Mouse (Mus musculus) myocyte (in vitro differentiated cells): ENCODE data around the gene Ctbs.

ENCODE experiments used
- CEBPB ChIP-seq: IDR thresholded peaks from 2 replicates; pipeline ENCODE4 v1.6.1; 2011; ENCODE audit warnings: mild to moderate bottlenecking, moderate library complexity; ENCODE audit not compliant: poor library complexity, insufficient read depth, severe bottlenecking
- E2F4 ChIP-seq: IDR thresholded peaks from one replicate; pipeline ENCODE4 v1.6.1; 2011; ENCODE audit warnings: mild to moderate bottlenecking, control low read depth, moderate library complexity; ENCODE audit not compliant: insufficient read depth
- MAX ChIP-seq: IDR thresholded peaks from one replicate; pipeline ENCODE4 v1.6.1; 2011; ENCODE audit warnings: low read depth, mild to moderate bottlenecking, control low read depth
- MYOD1 ChIP-seq, 3 experiments: IDR thresholded peaks; one replicate each; pipeline ENCODE4 v1.6.1; 2011; ENCODE audit warnings: control low read depth in 2 of 3, low read depth in 2 of 3, mild to moderate bottlenecking in 2 of 3, moderate library complexity in 1 of 3; ENCODE audit not compliant: insufficient read length in 2 of 3, control insufficient read depth in 1 of 3
- MYOG ChIP-seq, 3 experiments: IDR thresholded peaks; one replicate each; pipeline ENCODE4 v1.6.1; 2011; ENCODE audit warnings: control low read depth in 2 of 3, low read depth in 2 of 3, mild to moderate bottlenecking in 2 of 3; ENCODE audit not compliant: insufficient read length in 2 of 3, control insufficient read depth in 1 of 3, insufficient read depth in 1 of 3
- POLR2A ChIP-seq: IDR thresholded peaks from one replicate; pipeline ENCODE4 v1.6.1; 2011; ENCODE audit warnings: low read depth, mild to moderate bottlenecking, control low read depth, moderate library complexity; ENCODE audit not compliant: insufficient read length
- POLR2AphosphoS2 ChIP-seq: IDR thresholded peaks from one replicate; pipeline ENCODE4 v1.6.1; 2011; ENCODE audit warnings: low read depth, control low read depth; ENCODE audit not compliant: insufficient read length
- REST ChIP-seq: IDR thresholded peaks from one replicate; pipeline ENCODE4 v1.6.1; 2011; ENCODE audit warnings: mild to moderate bottlenecking, control low read depth, moderate library complexity; ENCODE audit not compliant: insufficient read depth, insufficient read length
- SRF ChIP-seq: IDR thresholded peaks from one replicate; pipeline ENCODE4 v1.6.1; 2011; ENCODE audit warnings: low read depth; ENCODE audit not compliant: control insufficient read depth, insufficient read length
- TCF12 ChIP-seq: IDR thresholded peaks from one replicate; pipeline ENCODE4 v1.6.1; 2011; ENCODE audit warnings: mild to moderate bottlenecking, control low read depth; ENCODE audit not compliant: poor library complexity, insufficient read depth, severe bottlenecking
- TCF3 ChIP-seq: IDR thresholded peaks from one replicate; pipeline ENCODE4 v1.6.1; 2011; ENCODE audit warnings: low read depth, control low read depth; ENCODE audit not compliant: insufficient read length
- USF1 ChIP-seq: IDR thresholded peaks from one replicate; pipeline ENCODE4 v1.6.1; 2011; ENCODE audit warnings: low read depth, mild to moderate bottlenecking, control low read depth, moderate library complexity

DNA sequence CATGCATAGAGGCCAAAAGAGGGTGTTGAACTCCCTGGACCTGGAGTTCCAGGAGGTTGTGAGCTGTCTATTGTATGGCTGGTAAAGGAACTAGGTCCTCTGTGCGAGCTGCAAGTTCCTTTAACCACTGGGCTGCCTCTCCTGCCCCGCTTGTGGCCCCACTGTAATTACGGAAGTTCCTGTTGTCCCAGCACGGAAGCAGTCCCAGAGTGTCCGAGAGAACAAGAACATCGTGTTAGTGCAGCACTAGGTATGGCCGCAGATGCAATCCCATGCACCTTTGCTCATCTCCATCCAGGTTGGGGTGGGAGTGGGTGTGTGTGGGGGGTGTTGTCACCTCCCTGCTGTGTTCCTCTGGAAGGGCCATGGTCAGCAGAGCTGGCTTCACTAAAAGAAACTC is 4.7 kb upstream of the Ctbs start:
- TF ChIP-seq TCF12 (no peak), USF1 (no peak), MAX (no peak), SRF (no peak), POLR2A (no peak), E2F4 (no peak), MYOD1 (IDR thresholded peaks at IDR 0.05; ENCODE audit: control insufficient read depth in 1 of 3, insufficient read length in 2 of 3, low read depth in 2 of 3) (no peak), MYOG (IDR thresholded peaks at IDR 0.05; ENCODE audit: control insufficient read depth in 1 of 3, insufficient read depth in 1 of 3, insufficient read length in 2 of 3, low read depth in 2 of 3) (no peak), POLR2AphosphoS2 (no peak), CEBPB (no peak), TCF3 (no peak), REST (no peak)
